Mouse (Mus musculus) forebrain, embryonic 12.5 days (tissue): ENCODE results near the gene P4hb. TPM values are rescaled to one million over a fixed set of nuclear protein-coding genes. Genes with fewer than 3 reads are reported as not detected.

Experiments
- ATAC-seq: fragments of 200-750 bp; cut with Nextera tagmentation; 2 replicates; pipeline ENCODE4 v1.8.0; 2017; ENCODE audit warnings: moderate TSS enrichment; ENCODE audit not compliant: low FRiP score
- H3K27ac ChIP-seq: fragments of 300-500 bp; sonication (generic); 2 replicates; pipeline ENCODE4 v1.5.1; 2016; ENCODE audit warnings: mild to moderate bottlenecking
- H3K27me3 ChIP-seq: fragments of 300-500 bp; sonication (generic); 2 replicates; pipeline ENCODE4 v1.6.1; 2016; ENCODE audit warnings: mild to moderate bottlenecking
- H3K36me3 ChIP-seq: fragments of 300-500 bp; sonication (generic); replicated peaks from 2 replicates; pipeline ENCODE4 v1.6.1; 2016; ENCODE audit warnings: mild to moderate bottlenecking
- H3K4me1 ChIP-seq: fragments of 300-500 bp; sonication (generic); 2 replicates; pipeline ENCODE4 v1.6.1; 2016
- H3K4me2 ChIP-seq: fragments of 300-500 bp; sonication (generic); 2 replicates; pipeline ENCODE4 v1.6.1; 2016; ENCODE audit warnings: mild to moderate bottlenecking, moderate library complexity
- H3K4me3 ChIP-seq: fragments of 300-500 bp; sonication (generic); replicated peaks from 2 replicates; pipeline ENCODE4 v1.5.1; 2016; ENCODE audit warnings: mild to moderate bottlenecking
- H3K9ac ChIP-seq: fragments of 300-500 bp; sonication (generic); 2 replicates; pipeline ENCODE4 v1.6.1; 2016; ENCODE audit warnings: mild to moderate bottlenecking
- H3K9me3 ChIP-seq: fragments of 300-500 bp; sonication (generic); 2 replicates; pipeline ENCODE4 v1.6.1; 2016
- WGBS: fragments of 180-500 bp; shearing (Covaris S2); methylation state at CpG from one replicate; pipeline ENCODE4 v1.1.7; 2016; 5-methylcytosine and 5-hydroxymethylcytosine counted together
- polyA plus RNA-seq: library from polyadenylated mRNA; unstranded; fragments of >200 nt; fragmentation: Nextera tagmentation; extraction: Ambion mirVana; gene quantifications from 2 replicates; pipeline ENCODE4 v1.2.1, GENCODE M21; 2016

Gene P4hb
- polyA plus RNA-seq, 1 experiment from 2014 or later = 362 TPM

DNA sequence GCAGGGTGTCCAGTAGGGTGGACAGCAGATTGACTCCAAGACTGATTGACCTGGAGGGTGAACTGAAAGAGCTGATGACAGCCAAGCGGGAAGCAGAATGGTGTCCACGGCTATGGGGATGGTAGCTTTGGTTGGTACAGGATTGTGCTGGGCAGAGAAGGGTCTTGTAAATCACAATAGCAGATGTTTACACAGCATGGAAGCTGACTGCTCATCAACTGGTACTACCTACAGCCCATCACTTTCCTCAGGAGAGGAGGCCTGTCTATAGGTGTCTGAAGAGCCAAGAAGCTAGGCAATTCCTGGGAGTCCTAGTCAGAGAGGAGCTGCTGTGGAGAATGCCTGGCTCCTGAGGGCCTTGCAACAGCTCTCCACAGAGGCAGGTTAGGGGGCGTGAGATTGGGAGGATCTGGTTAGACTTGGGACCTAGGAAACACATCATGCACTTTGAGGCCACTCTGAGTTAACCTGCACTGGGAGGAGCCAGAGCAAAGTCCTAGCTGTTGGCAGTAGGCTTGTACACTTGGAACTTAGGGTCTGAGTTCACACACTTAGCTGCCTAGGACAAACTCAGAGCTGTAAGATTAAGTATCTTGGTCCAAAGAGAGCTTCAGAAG, 3.4 kb upstream of the P4hb start:
- no peak overlapping the region for H3K4me3 ChIP-seq
- peaks cover 35% of the 10 kb centered on the region for H3K4me1 ChIP-seq
- no peak overlapping the region for H3K9ac ChIP-seq
- WGBS = 89% methylated on average over 3 of the region's 3 CpGs
- H3K27ac ChIP-seq = peak overlapping the region; percentile 36; the same call in 1 of the 2 replicates
- no peak for ATAC-seq
- no peak overlapping the region for H3K4me2 ChIP-seq
- H3K9me3 ChIP-seq = no peaks in the 10 kb centered on the region
- H3K36me3 ChIP-seq = peaks cover 31% of the 10 kb centered on the region
- H3K27me3 ChIP-seq = no peaks in the 10 kb centered on the region

DNA sequence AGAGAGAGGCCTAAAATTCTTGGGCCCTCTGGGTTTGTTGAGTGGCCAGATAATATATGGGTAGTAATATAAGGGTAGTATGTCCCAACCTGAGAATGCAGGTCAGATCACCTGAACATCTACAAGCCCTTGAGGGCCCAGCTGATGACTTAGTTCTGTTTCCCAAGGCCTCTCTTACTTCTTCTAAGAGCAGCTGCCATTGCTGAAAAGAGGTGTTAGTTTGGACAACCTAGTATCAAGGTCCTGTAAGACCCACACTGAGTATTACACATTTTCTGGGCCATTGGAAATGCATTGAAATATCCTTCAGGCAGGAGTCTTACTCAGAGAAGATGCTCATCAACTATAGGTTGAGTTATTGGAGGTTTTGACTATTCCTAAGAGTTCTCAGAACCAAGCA, 2.9 kb upstream of the P4hb start:
- Histone ChIP-seq H3K4me1 (peaks cover 40% of the 10 kb centered on the region), H3K4me3 (no peak overlapping the region), H3K27me3 (no peaks in the 10 kb centered on the region), H3K36me3 (peaks cover 36% of the 10 kb centered on the region), H3K9ac (no peak overlapping the region), H3K9me3 (no peaks in the 10 kb centered on the region), H3K27ac (no peak overlapping the region), H3K4me2 (no peak overlapping the region)
- ATAC-seq = no peak

DNA sequence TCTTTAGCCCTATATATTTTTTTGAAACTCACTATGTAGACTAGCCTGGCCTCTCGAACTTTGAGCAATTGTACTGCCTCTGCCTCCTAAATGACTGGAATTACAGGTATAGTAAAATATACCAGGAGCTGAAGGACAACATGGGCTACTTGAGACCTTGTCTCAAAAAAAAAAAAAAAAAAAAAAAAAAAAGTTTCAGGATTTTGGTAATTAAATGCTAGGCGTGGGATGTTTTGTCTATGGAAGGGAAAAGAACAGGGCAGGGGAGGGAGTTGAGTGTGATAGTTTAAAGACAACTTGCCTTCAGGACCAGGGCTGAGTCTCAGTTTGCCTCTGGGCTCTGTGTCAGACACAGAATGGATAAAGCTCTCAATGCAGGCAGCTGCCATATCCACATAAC, 2.0 kb upstream of the P4hb start:
- no peaks in the 10 kb centered on the region for H3K27me3 ChIP-seq
- no peak overlapping the region for H3K4me3 ChIP-seq
- H3K27ac ChIP-seq = no peak overlapping the region
- peaks cover 37% of the 10 kb centered on the region for H3K4me1 ChIP-seq
- 74% methylated on average over 2 of the region's 2 CpGs for WGBS
- no peaks in the 10 kb centered on the region for H3K9me3 ChIP-seq
- ATAC-seq = no peak
- H3K4me2 ChIP-seq = no peak overlapping the region
- H3K36me3 ChIP-seq = peaks cover 45% of the 10 kb centered on the region
- no peak overlapping the region for H3K9ac ChIP-seq

- H3K9me3 ChIP-seq = no peaks in the 10 kb centered on the region
- WGBS = 43% methylated on average over 5 of the region's 5 CpGs
- peaks cover 29% of the 10 kb centered on the region for H3K4me1 ChIP-seq
- peak overlapping the region; percentile 97 for H3K4me3 ChIP-seq
- no peak overlapping the region for H3K27ac ChIP-seq
- ATAC-seq = no peak
- peaks cover 46% of the 10 kb centered on the region for H3K36me3 ChIP-seq
- peak overlapping the region; percentile 81 for H3K9ac ChIP-seq
- H3K27me3 ChIP-seq = no peaks in the 10 kb centered on the region
- H3K4me2 ChIP-seq = peak overlapping the region; percentile 92
Observed at GRCm38 (mm10) chr11:120574278-120574600, 1.2 kb upstream of the P4hb start.

DNA sequence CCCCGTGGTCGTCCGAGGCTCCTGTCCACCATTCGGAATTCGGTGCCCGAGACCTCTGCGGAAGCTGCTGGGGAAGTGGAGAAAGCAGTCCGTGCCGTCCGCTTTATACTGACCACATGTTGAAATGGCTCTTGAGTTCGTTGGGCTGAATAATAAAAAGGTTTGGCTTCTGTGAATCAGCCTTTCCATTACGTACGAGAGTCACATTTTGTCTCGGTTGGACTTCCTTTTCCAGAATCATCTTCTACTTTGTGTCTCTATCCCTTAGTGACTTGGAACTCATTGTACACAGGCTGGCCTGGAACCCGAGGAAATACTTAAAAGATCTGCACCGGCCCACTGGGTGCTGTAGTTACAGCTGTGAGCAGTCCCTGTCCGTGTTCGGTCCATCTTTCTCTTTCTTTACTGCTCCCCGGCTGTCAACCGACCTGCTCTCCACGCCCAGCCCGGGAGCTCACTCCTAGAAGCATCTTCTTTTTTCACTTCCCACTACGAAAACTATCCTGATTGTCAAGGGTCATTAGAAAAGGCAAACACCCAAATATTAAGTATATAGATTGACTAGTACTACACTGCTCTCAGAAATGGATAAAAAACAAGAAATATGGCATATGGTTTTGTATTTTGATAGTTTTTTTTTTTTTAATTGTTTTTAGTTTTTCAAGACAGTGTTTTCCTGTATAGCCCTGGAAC, 678 bp upstream of the P4hb start:
- peaks cover 26% of the 10 kb centered on the region for H3K4me1 ChIP-seq
- under 1% methylated on average over 23 of the region's 23 CpGs for WGBS
- H3K9ac ChIP-seq = peak overlapping the region; percentile 81
- ATAC-seq = 0 out of 2 replicates have a peak, but pooled peaks have one; percentile 9
- H3K36me3 ChIP-seq = peaks cover 44% of the 10 kb centered on the region
- H3K4me3 ChIP-seq = peak overlapping the region; percentile 97
- H3K9me3 ChIP-seq = no peaks in the 10 kb centered on the region
- peak overlapping the region; percentile 92 for H3K27ac ChIP-seq
- no peaks in the 10 kb centered on the region for H3K27me3 ChIP-seq
- peak overlapping the region; percentile 92 for H3K4me2 ChIP-seq

DNA sequence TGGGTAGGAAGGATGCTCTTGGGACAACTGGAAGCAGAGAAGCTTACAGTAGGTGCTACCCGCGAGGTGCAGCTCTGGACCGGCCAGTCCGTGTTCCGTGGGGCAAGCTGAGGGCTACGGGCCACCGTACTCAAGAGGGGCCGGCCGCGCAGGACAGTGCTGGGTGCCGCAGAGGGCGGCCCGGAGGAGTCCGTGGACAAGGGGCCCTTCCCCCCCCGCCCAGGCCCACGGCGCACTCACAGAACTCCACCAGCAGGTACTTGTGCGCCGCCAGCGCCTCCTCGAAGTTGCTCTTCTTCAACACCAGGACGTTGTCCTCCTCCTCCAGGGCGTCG, 669 bp downstream of the P4hb start:
- Histone ChIP-seq H3K36me3 (peaks cover 44% of the 10 kb centered on the region), H3K4me3 (peak overlapping the region; percentile 97), H3K4me2 (peak overlapping the region; percentile 92), H3K27me3 (no peaks in the 10 kb centered on the region), H3K9me3 (no peaks in the 10 kb centered on the region), H3K4me1 (peaks cover 26% of the 10 kb centered on the region), H3K9ac (peak overlapping the region; percentile 97), H3K27ac (peak overlapping the region; percentile 92)
- ATAC-seq = peak; percentile 36
- WGBS = 0% methylated on average over 21 of the region's 24 CpGs

GRCm38 (mm10) chr11:120571754-120572416, 1.2 kb downstream of the P4hb start:
- Histone ChIP-seq H3K9me3 (no peaks in the 10 kb centered on the region), H3K36me3 (peaks cover 44% of the 10 kb centered on the region), H3K4me3 (peak overlapping the region; percentile 97), H3K4me2 (peak overlapping the region; percentile 92), H3K4me1 (peaks cover 26% of the 10 kb centered on the region), H3K27ac (peak overlapping the region; percentile 92), H3K9ac (peak overlapping the region; percentile 97), H3K27me3 (no peaks in the 10 kb centered on the region)
- ATAC-seq = no peak
- 16% methylated on average over 11 of the region's 11 CpGs for WGBS

DNA sequence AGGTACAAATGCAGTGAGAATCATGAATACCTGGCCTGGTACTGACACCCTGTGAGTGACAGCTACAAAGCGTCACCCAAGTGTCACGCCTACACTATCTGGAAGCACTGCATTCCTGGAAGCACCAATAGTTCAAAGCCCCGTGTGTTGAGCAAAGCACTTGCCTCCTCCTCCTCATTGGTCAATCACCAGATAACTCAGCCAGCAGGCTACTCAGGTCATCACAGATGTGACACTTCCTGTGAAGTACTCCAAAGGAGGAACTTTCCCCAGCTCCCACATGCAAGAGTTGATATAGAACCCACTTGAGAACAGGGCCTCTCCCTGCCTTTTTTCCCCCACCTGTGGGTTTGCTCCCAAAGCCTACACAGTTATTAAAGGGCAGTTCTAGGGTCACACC, 1.9 kb downstream of the P4hb start:
- WGBS = 91% methylated on average over 3 of the region's 3 CpGs
- Histone ChIP-seq H3K4me3 (peak overlapping the region; percentile 97; the same call in 1 of the 2 replicates), H3K9ac (peak overlapping the region; percentile 97), H3K9me3 (no peaks in the 10 kb centered on the region), H3K36me3 (peaks cover 49% of the 10 kb centered on the region), H3K27ac (no peak overlapping the region), H3K27me3 (no peaks in the 10 kb centered on the region), H3K4me2 (peak overlapping the region; percentile 92), H3K4me1 (peaks cover 26% of the 10 kb centered on the region)
- no peak for ATAC-seq

DNA sequence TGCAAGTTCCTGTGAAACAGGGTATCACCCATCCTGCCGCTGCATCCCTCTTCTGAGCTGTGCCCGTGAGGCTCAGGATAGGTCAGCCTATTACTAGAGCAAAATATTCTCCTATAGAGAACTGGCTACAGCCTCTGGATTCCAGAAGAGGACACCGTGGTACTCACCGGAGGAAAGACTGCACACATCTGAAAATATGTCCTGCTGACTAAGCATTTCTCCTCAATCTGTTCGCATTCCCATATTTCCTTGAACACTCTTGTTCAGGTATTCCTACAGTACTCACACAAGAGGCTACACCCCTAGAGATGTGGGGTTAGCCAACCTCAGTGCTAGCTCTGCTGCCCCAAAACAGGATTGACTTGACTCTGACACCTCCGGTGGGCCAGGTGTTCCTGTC, 4.7 kb downstream of the P4hb start:
- Histone ChIP-seq H3K27me3 (no peaks in the 10 kb centered on the region), H3K4me2 (no peak overlapping the region), H3K9me3 (no peaks in the 10 kb centered on the region), H3K9ac (no peak overlapping the region; the same call in 1 of the 2 replicates), H3K27ac (no peak overlapping the region), H3K36me3 (peaks cover 75% of the 10 kb centered on the region), H3K4me3 (no peak overlapping the region), H3K4me1 (peaks cover 14% of the 10 kb centered on the region)
- WGBS = 91% methylated on average over 6 of the region's 6 CpGs
- no peak for ATAC-seq

- Histone ChIP-seq H3K4me1 (no peaks in the 10 kb centered on the region), H3K9ac (no peak overlapping the region), H3K4me3 (no peak overlapping the region), H3K9me3 (no peaks in the 10 kb centered on the region), H3K27me3 (no peaks in the 10 kb centered on the region), H3K4me2 (no peak overlapping the region), H3K27ac (no peak overlapping the region), H3K36me3 (peaks cover 94% of the 10 kb centered on the region)
- ATAC-seq = no peak
- WGBS = 90% methylated on average over 9 of the region's 9 CpGs
Observed at GRCm38 (mm10) chr11:120565114-120565513, 7.9 kb downstream of the P4hb start.

- ATAC-seq = no peak
- Histone ChIP-seq H3K27me3 (no peaks in the 10 kb centered on the region), H3K36me3 (peaks cover 91% of the 10 kb centered on the region), H3K4me1 (no peaks in the 10 kb centered on the region), H3K4me3 (no peak overlapping the region), H3K9me3 (no peaks in the 10 kb centered on the region), H3K27ac (no peak overlapping the region), H3K4me2 (no peak overlapping the region), H3K9ac (no peak overlapping the region)
- WGBS = 95% methylated on average over 13 of the region's 13 CpGs
Observed at GRCm38 (mm10) chr11:120562949-120563348, 10.1 kb downstream of the P4hb start.

- peaks cover 4% of the 10 kb centered on the region; the same call in 1 of the 2 replicates for H3K9me3 ChIP-seq
- no peak for ATAC-seq
Observed at GRCm38 (mm10) chr11:120560952-120561728, 11.9 kb downstream of the P4hb start.

More at GRCm38 (mm10) chr11:120560952-120561728, 11.9 kb downstream of the P4hb start:
- H3K27ac ChIP-seq = no peak overlapping the region
- no peak overlapping the region for H3K9ac ChIP-seq
- no peak overlapping the region for H3K4me3 ChIP-seq
- H3K36me3 ChIP-seq = peaks cover 73% of the 10 kb centered on the region
- no peaks in the 10 kb centered on the region for H3K27me3 ChIP-seq
- H3K4me1 ChIP-seq = no peaks in the 10 kb centered on the region
- H3K4me2 ChIP-seq = no peak overlapping the region
- WGBS = 95% methylated on average over 13 of the region's 13 CpGs
